Mouse (Mus musculus) hindbrain, embryonic 15.5 days (tissue): ENCODE measurements around the gene Adam15. TPM values are rescaled to one million over a fixed set of nuclear protein-coding genes. Genes with fewer than 3 reads are reported as not detected.
A peak's percentile ranks its signal among the peaks of the same experiment; 100 is the strongest.

Experiments
- ATAC-seq: fragments of 200-750 bp; cut with Nextera tagmentation; 2 replicates; pipeline ENCODE4 v1.8.0; 2017; ENCODE audit warnings: low read depth, moderate number of reproducible peaks, moderate TSS enrichment; ENCODE audit not compliant: low FRiP score
- H3K27ac ChIP-seq: fragments of 300-500 bp; sonication (generic); replicated peaks from 2 replicates; pipeline ENCODE4 v1.5.1; 2015; ENCODE audit warnings: mild to moderate bottlenecking, inconsistent platforms
- H3K27me3 ChIP-seq: fragments of 300-500 bp; sonication (generic); 2 replicates; pipeline ENCODE4 v1.6.1; 2015; ENCODE audit warnings: control low read depth, inconsistent platforms
- H3K36me3 ChIP-seq: fragments of 300-500 bp; sonication (generic); 2 replicates; pipeline ENCODE4 v1.6.1; 2015; ENCODE audit warnings: control low read depth, inconsistent platforms
- H3K4me1 ChIP-seq: fragments of 300-500 bp; sonication (generic); replicated peaks from 2 replicates; pipeline ENCODE4 v1.6.1; 2015; ENCODE audit warnings: control low read depth, inconsistent platforms
- H3K4me2 ChIP-seq: fragments of 300-500 bp; sonication (generic); 2 replicates; pipeline ENCODE4 v1.6.1; 2015; ENCODE audit warnings: moderate library complexity, mild to moderate bottlenecking, inconsistent platforms
- H3K4me3 ChIP-seq: fragments of 300-500 bp; sonication (generic); 2 replicates; pipeline ENCODE4 v1.5.1; 2015; ENCODE audit warnings: mild to moderate bottlenecking, inconsistent platforms
- H3K9ac ChIP-seq: fragments of 300-500 bp; sonication (generic); 2 replicates; pipeline ENCODE4 v1.6.1; 2015; ENCODE audit warnings: inconsistent platforms
- H3K9me3 ChIP-seq: fragments of 300-500 bp; sonication (generic); 2 replicates; pipeline ENCODE4 v1.6.1; 2016; ENCODE audit warnings: control low read depth, inconsistent platforms
- WGBS: fragments of 180-500 bp; shearing (Covaris S2); methylation state at CpG from one replicate; pipeline ENCODE4 v1.1.7; 2015; 5-methylcytosine and 5-hydroxymethylcytosine counted together
- polyA plus RNA-seq: library from polyadenylated mRNA; unstranded; fragments of >200 nt; fragmentation: Nextera tagmentation; extraction: Ambion mirVana; gene quantifications from 2 replicates; pipeline ENCODE4 v1.2.1, GENCODE M21; 2015

The Adam15 gene
- polyA plus RNA-seq, 1 experiment from 2014 or later = 77.1 TPM

DNA sequence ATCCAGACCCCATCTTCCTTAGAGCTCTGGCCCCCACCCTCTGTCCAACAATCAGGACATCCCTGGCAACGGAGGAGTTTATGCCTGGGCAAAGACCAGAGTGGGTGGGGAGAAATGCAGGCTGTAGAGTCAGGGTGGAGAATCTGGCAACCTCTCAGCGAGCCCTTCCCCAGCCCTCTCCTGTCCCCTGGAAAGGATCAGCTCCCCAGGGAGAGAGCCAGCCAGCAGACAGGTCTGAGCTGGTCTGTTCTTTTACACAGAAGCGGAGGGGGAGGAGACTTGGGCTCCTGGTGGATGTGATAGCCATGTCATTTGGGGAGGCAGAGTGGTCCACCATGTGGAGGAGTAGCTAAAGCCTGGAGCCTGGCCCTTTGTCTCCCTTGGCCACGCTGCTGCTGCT, 21.2 kb downstream of the Adam15 start:
- peaks cover 4% of the 10 kb centered on the region; the same call in 1 of the 2 replicates for H3K27me3 ChIP-seq
- H3K9ac ChIP-seq = no peak overlapping the region
- H3K4me3 ChIP-seq = no peak overlapping the region
- no peak overlapping the region for H3K4me2 ChIP-seq
- peaks cover 33% of the 10 kb centered on the region for H3K4me1 ChIP-seq
- no peaks in the 10 kb centered on the region for H3K36me3 ChIP-seq
- ATAC-seq = no peak
- 17% methylated on average over 4 of the region's 4 CpGs for WGBS
- H3K9me3 ChIP-seq = no peaks in the 10 kb centered on the region
- H3K27ac ChIP-seq = no peak overlapping the region

- Histone ChIP-seq H3K27me3 (peaks cover 4% of the 10 kb centered on the region; the same call in 1 of the 2 replicates), H3K9me3 (no peaks in the 10 kb centered on the region), H3K27ac (no peak overlapping the region), H3K36me3 (no peaks in the 10 kb centered on the region), H3K9ac (no peak overlapping the region), H3K4me3 (no peak overlapping the region), H3K4me2 (no peak overlapping the region), H3K4me1 (peaks cover 28% of the 10 kb centered on the region)
- ATAC-seq = no peak
- 37% methylated on average over 9 of the region's 9 CpGs for WGBS
Observed at GRCm38 (mm10) chr3:89327371-89327870, 22.4 kb downstream of the Adam15 start.

DNA sequence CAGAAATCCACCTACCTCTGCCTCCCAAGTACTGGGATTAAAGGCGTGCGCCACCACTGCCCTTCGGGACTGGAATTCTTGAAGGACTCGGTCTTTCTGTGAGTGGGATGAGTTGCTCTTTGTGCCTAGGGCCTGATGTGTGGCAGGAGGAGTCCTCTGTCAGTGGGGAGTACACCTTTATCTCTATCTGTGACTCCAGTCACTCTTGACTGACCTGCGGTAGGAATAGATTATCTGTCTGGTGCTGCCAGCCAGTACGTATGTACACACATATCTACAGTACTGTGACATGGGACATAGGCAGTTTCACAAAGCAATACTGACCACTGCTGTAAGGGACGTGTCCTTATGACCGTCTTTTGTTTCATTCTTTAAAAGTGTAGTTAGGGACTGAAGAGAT, 23.9 kb downstream of the Adam15 start:
- Histone ChIP-seq H3K4me2 (no peak overlapping the region), H3K4me1 (peaks cover 23% of the 10 kb centered on the region), H3K27me3 (peaks cover 4% of the 10 kb centered on the region; the same call in 1 of the 2 replicates), H3K27ac (no peak overlapping the region), H3K9ac (no peak overlapping the region), H3K4me3 (no peak overlapping the region), H3K9me3 (no peaks in the 10 kb centered on the region), H3K36me3 (no peaks in the 10 kb centered on the region)
- ATAC-seq = no peak
- 94% methylated on average over 8 of the region's 8 CpGs for WGBS

- Histone ChIP-seq H3K27ac (peak within 1 kb of the TSS; percentile 91), H3K4me2 (peak within 1 kb of the TSS; percentile 86), H3K9me3 (no peaks in the 10 kb centered on the region), H3K4me3 (peak within 1 kb of the TSS; percentile 66), H3K4me1 (peaks cover 45% of the 10 kb centered on the region), H3K27me3 (peaks cover 4% of the 10 kb centered on the region; the same call in 1 of the 2 replicates), H3K36me3 (no peaks in the 10 kb centered on the region), H3K9ac (peak within 1 kb of the TSS; percentile 74)
- peak; percentile 36 for ATAC-seq
- WGBS = under 1% methylated on average over 49 of the region's 53 CpGs
Observed at GRCm38 (mm10) chr3:89322514-89323165, 27.2 kb downstream of the Adam15 start, which contains the start of gene Efna3. Efna3 (minus strand) TSS chr3:89322965.

- H3K27ac ChIP-seq = peak overlapping the region; percentile 91
- WGBS = 1% methylated on average over 14 of the region's 14 CpGs
- H3K36me3 ChIP-seq = no peaks in the 10 kb centered on the region
- H3K9me3 ChIP-seq = no peaks in the 10 kb centered on the region
- H3K9ac ChIP-seq = peak overlapping the region; percentile 74
- peak overlapping the region; percentile 66 for H3K4me3 ChIP-seq
- peak overlapping the region; percentile 86 for H3K4me2 ChIP-seq
- ATAC-seq = no peak; the same call in 1 of the 2 replicates
- peaks cover 50% of the 10 kb centered on the region for H3K4me1 ChIP-seq
- peaks cover 4% of the 10 kb centered on the region; the same call in 1 of the 2 replicates for H3K27me3 ChIP-seq
Observed at GRCm38 (mm10) chr3:89322131-89322500, 27.7 kb downstream of the Adam15 start.

- Histone ChIP-seq H3K4me3 (peak overlapping the region; percentile 66), H3K4me2 (peak overlapping the region; percentile 86), H3K27me3 (peaks cover 4% of the 10 kb centered on the region; the same call in 1 of the 2 replicates), H3K36me3 (no peaks in the 10 kb centered on the region), H3K27ac (peak overlapping the region; percentile 91), H3K9ac (peak overlapping the region; percentile 74), H3K9me3 (no peaks in the 10 kb centered on the region), H3K4me1 (peaks cover 57% of the 10 kb centered on the region)
- under 1% methylated on average over 59 of the region's 66 CpGs for WGBS
- peak; percentile 27 for ATAC-seq
Observed at GRCm38 (mm10) chr3:89321183-89322130, 28.3 kb downstream of the Adam15 start.

DNA sequence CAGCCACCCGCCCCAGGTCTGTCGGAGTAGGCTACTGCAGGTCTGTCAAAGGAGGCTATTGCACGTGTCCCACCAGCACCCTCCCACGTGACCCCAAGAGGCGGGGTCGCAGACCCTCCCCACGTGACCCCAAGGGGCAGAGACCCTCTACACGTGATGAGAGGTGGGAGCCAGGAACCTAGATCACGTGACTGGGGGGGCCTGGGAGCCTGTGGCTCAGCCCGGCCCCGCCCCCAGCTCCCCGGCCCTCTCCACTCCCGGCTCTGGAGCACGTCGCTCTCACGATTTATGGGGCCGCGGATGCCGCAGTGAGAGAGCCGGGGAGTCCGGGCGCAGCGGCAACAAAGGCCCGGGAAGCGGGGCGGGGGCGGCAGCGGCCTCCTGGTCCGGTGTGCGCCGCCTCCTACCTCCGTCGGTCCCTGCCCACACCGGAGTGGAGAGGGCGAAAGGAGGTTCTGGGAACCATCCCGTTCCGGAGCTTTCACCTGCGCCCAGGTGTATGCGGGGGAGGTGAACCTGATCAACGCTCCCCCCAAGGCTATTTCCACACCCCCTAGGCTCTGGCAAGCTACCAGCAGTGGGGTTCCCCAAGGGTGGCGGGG, 29.1 kb downstream of the Adam15 start:
- peaks cover 64% of the 10 kb centered on the region for H3K4me1 ChIP-seq

DNA sequence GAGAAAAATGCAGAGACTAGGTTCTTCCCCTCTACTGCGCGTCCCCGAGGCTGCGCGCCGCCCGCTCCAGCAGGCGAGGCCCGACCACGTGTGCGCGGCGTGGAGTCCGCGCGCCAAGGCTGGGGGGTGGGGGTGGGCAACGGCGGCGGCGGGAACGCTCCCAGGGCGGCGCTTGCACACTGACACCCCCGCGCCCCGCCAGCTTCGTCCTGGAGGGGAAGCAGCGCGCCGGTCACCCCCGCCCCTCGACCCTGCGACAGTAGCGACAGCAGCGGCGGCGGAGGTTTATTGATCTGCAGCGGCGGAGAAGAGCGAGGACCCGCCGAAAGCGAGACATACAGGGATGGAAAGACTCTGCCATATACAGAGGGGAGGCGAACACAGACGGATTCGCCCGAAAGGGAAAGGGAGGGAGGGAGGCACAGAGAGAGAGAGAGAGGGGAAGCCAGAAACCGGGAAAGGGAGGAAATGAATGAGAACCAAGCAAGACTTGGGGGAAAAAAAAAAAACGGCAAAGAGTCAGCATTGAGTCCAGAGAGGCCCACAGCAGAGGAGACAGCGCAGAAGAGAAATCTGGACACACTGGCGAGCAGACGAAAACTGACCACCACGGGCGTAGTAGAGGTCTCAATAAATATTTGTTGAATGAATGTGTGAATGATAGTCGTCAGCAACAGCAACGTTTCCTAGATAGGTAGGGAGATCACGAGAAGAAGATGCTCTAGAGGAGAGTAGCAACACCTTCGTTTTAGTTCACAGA, 30.0 kb downstream of the Adam15 start:
- peaks cover 73% of the 10 kb centered on the region for H3K4me1 ChIP-seq
- H3K27me3 ChIP-seq = peaks cover 4% of the 10 kb centered on the region; the same call in 1 of the 2 replicates
- peak overlapping the region; percentile 66 for H3K4me3 ChIP-seq
- H3K36me3 ChIP-seq = peaks cover 4% of the 10 kb centered on the region; the same call in 1 of the 2 replicates
- no peak for ATAC-seq
- peak overlapping the region; percentile 86 for H3K4me2 ChIP-seq
- H3K9me3 ChIP-seq = no peaks in the 10 kb centered on the region
- peak overlapping the region; percentile 91 for H3K27ac ChIP-seq
- H3K9ac ChIP-seq = peak overlapping the region; percentile 74
- 1% methylated on average over 58 of the region's 58 CpGs for WGBS

More for the DNA sequence above, 29.1 kb downstream of the Adam15 start:
- H3K27ac ChIP-seq = peak overlapping the region; percentile 91
- H3K27me3 ChIP-seq = peaks cover 4% of the 10 kb centered on the region; the same call in 1 of the 2 replicates
- WGBS = under 1% methylated on average over 40 of the region's 41 CpGs
- peak overlapping the region; percentile 86 for H3K4me2 ChIP-seq
- H3K9ac ChIP-seq = peak overlapping the region; percentile 74
- H3K36me3 ChIP-seq = no peaks in the 10 kb centered on the region
- H3K9me3 ChIP-seq = no peaks in the 10 kb centered on the region
- H3K4me3 ChIP-seq = peak overlapping the region; percentile 66
- peak; percentile 28 for ATAC-seq

DNA sequence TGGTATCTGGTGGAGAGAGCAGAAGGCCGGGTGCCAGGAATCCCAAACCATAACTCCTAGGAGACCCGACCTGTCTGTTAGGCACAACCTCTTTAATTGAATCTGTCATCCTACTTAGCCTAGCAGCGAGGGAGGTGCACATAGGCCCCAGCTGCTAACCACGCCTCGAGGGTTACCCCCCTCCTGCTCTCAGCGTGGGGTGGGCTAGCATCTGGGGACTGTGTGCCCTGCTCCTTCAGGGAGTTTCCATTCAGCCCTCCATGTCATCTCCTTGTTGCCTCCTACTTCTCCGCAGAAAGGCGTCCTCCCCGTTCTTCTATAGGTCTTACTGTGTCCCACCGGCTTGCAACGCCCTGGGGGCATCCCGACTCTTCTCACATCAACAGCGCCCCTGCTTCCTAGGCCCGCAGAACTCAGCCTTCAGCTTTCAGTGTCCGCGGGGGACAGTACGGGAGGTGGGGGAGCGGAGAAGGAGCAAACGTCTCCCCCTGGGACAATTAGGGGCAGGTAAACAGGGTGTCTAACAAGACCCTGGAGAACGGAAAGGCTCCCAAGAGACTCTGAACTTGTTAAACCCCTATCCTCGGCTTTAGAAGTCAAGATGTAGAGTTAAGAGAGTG, 30.7 kb downstream of the Adam15 start:
- no peak overlapping the region; the same call in 1 of the 2 replicates for H3K9ac ChIP-seq
- peaks cover 9% of the 10 kb centered on the region for H3K36me3 ChIP-seq
- ATAC-seq = no peak
- 6% methylated on average over 21 of the region's 21 CpGs for WGBS
- H3K9me3 ChIP-seq = no peaks in the 10 kb centered on the region
- H3K4me1 ChIP-seq = peaks cover 74% of the 10 kb centered on the region
- H3K4me2 ChIP-seq = peak overlapping the region; percentile 86
- H3K27ac ChIP-seq = peak overlapping the region; percentile 91
- H3K27me3 ChIP-seq = peaks cover 3% of the 10 kb centered on the region; the same call in 1 of the 2 replicates
- peak overlapping the region; percentile 66 for H3K4me3 ChIP-seq

DNA sequence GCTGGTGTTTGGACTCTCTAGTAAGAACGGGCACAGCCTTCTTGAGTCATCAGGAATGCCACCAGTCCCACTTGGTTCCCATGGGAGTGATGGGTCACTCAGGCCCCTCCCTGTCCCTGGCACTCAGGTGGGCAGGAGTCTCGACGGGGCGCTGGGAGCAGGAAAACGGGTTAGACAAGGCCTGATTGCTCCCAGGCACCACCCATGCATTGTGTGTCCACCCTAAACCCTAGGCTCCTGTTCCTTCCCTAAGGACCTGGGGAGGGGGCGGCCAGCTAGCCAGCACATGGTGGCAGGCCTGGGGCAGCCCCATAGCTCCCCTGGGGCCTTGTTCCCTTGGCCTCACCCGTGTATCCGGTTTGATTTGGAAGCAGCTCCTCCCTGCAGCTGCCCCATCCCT, 31.5 kb downstream of the Adam15 start:
- Histone ChIP-seq H3K27me3 (no peaks in the 10 kb centered on the region), H3K4me1 (peaks cover 74% of the 10 kb centered on the region), H3K9me3 (no peaks in the 10 kb centered on the region), H3K4me3 (no peak overlapping the region), H3K36me3 (peaks cover 15% of the 10 kb centered on the region), H3K9ac (no peak overlapping the region), H3K27ac (no peak overlapping the region), H3K4me2 (no peak overlapping the region)
- WGBS = 59% methylated on average over 8 of the region's 8 CpGs
- ATAC-seq = no peak
